Mouse (Mus musculus) CD4-positive, CD25-positive, alpha-beta regulatory T cell, adult 2 months (primary cell): ENCODE data around the gene Mdk.

Experiments used
- DNase-seq: peaks from one replicate; pipeline ENCODE4 v3.0.0-alpha.2; 2012; ENCODE audit warnings: low read depth, low spot score

The Mdk gene

GRCm38 (mm10) chr2:91913328-91914110 lies 18.6 kb downstream of the Mdk start:
- DNase-seq, result no peak

GRCm38 (mm10) chr2:91912616-91913015 lies 19.5 kb downstream of the Mdk start:
- no peak for DNase-seq

DNA sequence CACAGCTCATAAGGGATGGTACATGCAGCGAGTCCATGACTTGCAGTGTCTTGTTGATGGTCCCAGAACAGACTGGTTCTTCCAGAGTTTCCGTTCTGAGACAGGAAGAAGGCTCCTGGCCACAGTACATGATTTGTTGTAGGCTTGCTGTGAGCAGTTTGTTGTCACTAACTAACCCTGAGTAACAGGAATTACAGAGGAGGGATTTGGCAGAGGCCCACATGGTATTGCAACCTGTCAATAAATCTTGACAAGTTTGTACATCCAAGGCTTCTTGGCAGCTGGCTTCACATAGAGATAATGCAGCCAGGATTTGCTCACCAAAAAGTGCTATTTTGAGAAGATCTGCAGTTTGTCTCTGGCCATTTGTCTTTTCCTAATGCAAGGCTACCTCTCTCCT lies 26.0 kb downstream of the Mdk start:
- DNase-seq, result no peak

- DNase-seq, result no peak
Observed at GRCm38 (mm10) chr2:91904618-91905307, 27.3 kb downstream of the Mdk start.

DNA sequence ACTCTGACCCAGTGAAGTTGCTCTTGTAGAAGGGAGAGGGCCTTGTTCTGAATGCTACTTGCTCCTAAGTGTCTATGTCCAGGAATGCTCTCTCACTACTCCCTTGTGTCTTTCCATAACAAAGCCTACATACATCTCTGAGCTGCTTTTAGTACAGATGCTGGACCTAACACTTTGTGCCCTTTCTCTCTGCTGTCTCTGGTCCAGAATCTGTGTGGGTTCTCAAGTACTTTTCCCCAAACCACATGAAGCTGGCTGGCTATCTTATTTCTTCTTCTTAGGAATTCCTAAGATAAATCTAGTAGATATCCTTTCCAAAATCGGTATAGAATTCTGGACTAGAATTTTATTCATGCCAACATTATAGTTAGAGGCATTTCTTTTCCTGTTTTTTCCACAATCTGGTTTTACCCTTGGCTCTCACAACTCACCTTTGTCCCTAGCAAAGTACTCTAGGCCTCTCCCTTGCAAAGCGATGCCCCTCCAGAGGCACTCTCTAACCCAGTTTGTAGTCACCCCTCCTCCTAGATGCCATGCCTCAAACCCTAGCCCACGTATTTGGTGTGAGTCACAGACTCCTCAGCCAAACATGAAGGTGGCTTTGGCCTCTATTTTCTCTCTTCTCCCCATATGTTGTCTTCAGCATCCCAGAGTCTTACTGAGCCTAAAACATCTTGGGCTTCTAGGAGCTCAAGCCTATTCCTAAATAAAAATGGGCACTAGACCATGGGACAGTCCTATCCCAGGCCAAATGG lies 28.7 kb downstream of the Mdk start:
- no peak for DNase-seq

DNA sequence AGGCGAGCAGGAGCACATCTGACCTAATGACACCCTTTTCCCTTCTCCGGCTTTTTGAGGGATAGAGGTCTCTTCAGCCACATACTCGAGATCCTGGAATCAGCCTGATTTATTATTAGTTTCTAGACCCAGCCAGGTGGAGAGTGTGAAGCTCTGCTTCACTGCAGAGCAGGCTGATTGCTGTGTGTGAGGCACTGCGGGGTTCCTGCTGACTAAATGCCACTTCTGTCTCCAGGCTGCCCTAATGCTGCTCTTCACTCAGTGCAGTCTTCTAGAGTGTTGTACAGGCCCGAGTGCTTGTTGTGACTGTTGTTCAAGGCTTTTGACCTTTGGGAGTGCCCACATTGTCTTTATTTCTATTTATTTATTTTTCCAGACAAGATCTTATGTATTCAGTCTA lies 29.8 kb downstream of the Mdk start:
- DNase-seq, result no peak

GRCm38 (mm10) chr2:91900431-91900830 lies 31.7 kb downstream of the Mdk start:
- DNase-seq, result no peak

GRCm38 (mm10) chr2:91899141-91899540 lies 33.0 kb downstream of the Mdk start:
- DNase-seq, result no peak

- no peak for DNase-seq
Observed at GRCm38 (mm10) chr2:91897968-91898367, 34.1 kb downstream of the Mdk start.

GRCm38 (mm10) chr2:91895401-91895800 lies 36.7 kb downstream of the Mdk start:
- no peak for DNase-seq

DNA sequence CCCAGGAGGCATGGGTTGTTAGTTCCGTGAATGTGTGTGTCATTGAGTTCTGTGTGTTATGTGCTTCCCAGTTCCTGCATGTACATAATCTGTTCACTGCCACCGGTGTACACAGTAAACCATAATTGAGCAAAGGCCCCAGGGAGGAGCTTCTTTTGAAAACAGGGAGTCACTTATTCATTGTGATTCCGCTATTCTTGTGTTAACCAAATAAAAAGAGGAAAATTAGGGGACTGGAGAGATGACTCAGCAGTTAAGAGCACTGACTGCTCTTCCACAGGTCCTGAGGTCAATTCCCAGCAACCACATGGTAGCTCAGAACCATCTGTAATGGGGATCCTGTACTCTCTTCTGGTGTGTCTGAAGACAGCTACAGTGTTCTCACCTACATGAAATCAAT lies 37.4 kb downstream of the Mdk start:
- no peak for DNase-seq

GRCm38 (mm10) chr2:91884616-91885015 lies 47.5 kb downstream of the Mdk start:
- DNase-seq, result no peak

- DNase-seq, result no peak
Observed at GRCm38 (mm10) chr2:91883961-91884360, 48.1 kb downstream of the Mdk start.
